In the genomic region with DNA sequence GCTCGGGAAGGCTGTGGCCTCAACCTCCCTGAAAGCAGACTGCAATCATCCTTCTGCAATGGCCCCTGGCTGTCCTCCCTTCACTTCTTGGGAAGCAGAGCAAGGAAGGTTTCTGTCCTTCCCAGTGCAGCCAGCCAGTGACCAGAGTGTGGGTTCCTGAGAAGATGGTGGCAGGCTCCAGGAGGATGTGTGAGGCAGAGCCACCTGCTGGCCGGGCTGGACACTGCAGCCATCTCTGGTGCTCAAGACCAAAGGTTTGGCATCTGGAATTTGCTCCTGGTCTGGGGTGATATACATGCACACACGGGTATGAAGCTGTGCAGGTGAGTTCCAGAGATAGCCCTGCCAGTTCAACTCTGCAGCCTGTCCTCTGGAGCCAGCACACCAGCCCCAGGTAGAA, we compare ENCODE assay signal across 9 mouse cellular contexts.
A peak's percentile ranks its signal among the peaks of the same experiment; 100 is the strongest.
DNase-seq lines count a peak whose midpoint lies in the region; ATAC-seq and TF ChIP-seq lines count a peak whose summit lies in the region.
"Had no signal": no experiment of that assay in that cellular context is flagged by ENCODE, and none has a peak within 500 bp of the region (broad histone marks: within the 10 kb centered on the region; RNA-seq: fewer than 3 reads in every experiment).

No protein-coding gene starts in this region.

- intact Hi-C loops in heart, postnatal 25 days (cut with DNase I) = loop anchor here (5.0 to 10.0 kb wide), 4 partner anchors 398 to 1926 kb away; no protein-coding TSS in a partner anchor

- peak; percentile 91 for TF ChIP-seq CTCF in E14TG2a.4 (conservative IDR thresholded peaks at IDR 0.05; ENCODE audit: low read length)
- peak; percentile 49; the same call in 1 of the 2 replicates for TF ChIP-seq CTCF in bone marrow macrophage, adult 2 months (IDR thresholded peaks at IDR 0.05; ENCODE audit: low read depth, low read length)
- TF ChIP-seq CTCF in layer of hippocampus, adult 2 months (conservative IDR thresholded peaks at IDR 0.05) = peak; percentile 90
- TF ChIP-seq CTCF in lung, postnatal 0 days (IDR thresholded peaks at IDR 0.05) = peak; percentile 83

- peak; percentile 11 to 47 for DNase-seq in heart, adult 18-20 months
- no peak for DNase-seq in heart, postnatal 25 days (ENCODE audit: low spot score)
- peak; percentile 41 for DNase-seq in embryonic facial prominence, embryonic 14.5 days (ENCODE audit: low spot score)
- peak; percentile 8 to 61 for DNase-seq in layer of hippocampus, adult 2 months (ENCODE audit: low spot score in 2 of 2)
- DNase-seq in lung, postnatal 0 days (ENCODE audit: low spot score) = peak; percentile 34
- DNase-seq in urinary bladder, postnatal 14 days (ENCODE audit: low spot score) = peak; percentile 54

- 24% methylated on average over 3 of the region's 3 CpGs for WGBS in embryonic facial prominence, embryonic 14.5 days
- 27% methylated on average over 3 of the region's 3 CpGs for WGBS in lung, postnatal 0 days

- H3K36me3 ChIP-seq in E14TG2a.4 (ENCODE audit: insufficient read depth, low read length) = no peaks in the 10 kb centered on the region
- H3K36me3 ChIP-seq in embryonic facial prominence, embryonic 14.5 days (ENCODE audit: control insufficient read depth, insufficient read depth, low read length) = no peaks in the 10 kb centered on the region
- no peaks in the 10 kb centered on the region for H3K36me3 ChIP-seq in lung, postnatal 0 days (ENCODE audit: insufficient read depth, low read length)

- H3K9ac ChIP-seq in embryonic facial prominence, embryonic 14.5 days (ENCODE audit: low read depth, low read length) = no peak overlapping the region
- H3K9ac ChIP-seq in lung, postnatal 0 days (replicated peaks; ENCODE audit: low read depth) = no peak overlapping the region

- H3K9me3 ChIP-seq in E14TG2a.4 (ENCODE audit: low read length) = peaks cover 16% of the 10 kb centered on the region
- H3K9me3 ChIP-seq in embryonic facial prominence, embryonic 14.5 days (ENCODE audit: control insufficient read depth, low read length) = no peaks in the 10 kb centered on the region
- H3K9me3 ChIP-seq in lung, postnatal 0 days (ENCODE audit: low read length) = no peaks in the 10 kb centered on the region

- no peak for ATAC-seq in embryonic facial prominence, embryonic 14.5 days (ENCODE audit: low read depth)
- ATAC-seq in lung, postnatal 0 days = no peak

- H3K27ac ChIP-seq in bone marrow macrophage, adult 2 months (ENCODE audit: insufficient read depth, low read depth, low read length) = no peak overlapping the region
- no peak overlapping the region for H3K27ac ChIP-seq in embryonic facial prominence, embryonic 14.5 days (replicated peaks; ENCODE audit: low read depth, low read length)
- no peak overlapping the region for H3K27ac ChIP-seq in layer of hippocampus, adult 2 months
- no peak overlapping the region for H3K27ac ChIP-seq in lung, postnatal 0 days (ENCODE audit: low read length)
- H3K27ac ChIP-seq: macrophage had no signal

- no peaks in the 10 kb centered on the region for H3K4me1 ChIP-seq in E14TG2a.4 (replicated peaks; ENCODE audit: low read depth, low read length)
- no peaks in the 10 kb centered on the region for H3K4me1 ChIP-seq in bone marrow macrophage, adult 2 months (ENCODE audit: control insufficient read depth, insufficient read depth, low read length)
- H3K4me1 ChIP-seq in embryonic facial prominence, embryonic 14.5 days (ENCODE audit: control insufficient read depth, insufficient read depth, low read length) = no peaks in the 10 kb centered on the region
- H3K4me1 ChIP-seq in lung, postnatal 0 days (ENCODE audit: insufficient read depth, low read depth, low read length) = no peaks in the 10 kb centered on the region

- TF ChIP-seq POLR2A in bone marrow macrophage, adult 2 months (IDR thresholded peaks at IDR 0.05; ENCODE audit: borderline replicate concordance, low read depth, low read length) = no peak

- peaks cover 2% of the 10 kb centered on the region; the same call in 1 of the 2 replicates for H3K27me3 ChIP-seq in E14TG2a.4 (ENCODE audit: insufficient read depth, low read length)
- H3K27me3 ChIP-seq in embryonic facial prominence, embryonic 14.5 days (replicated peaks; ENCODE audit: control insufficient read depth, insufficient read depth, low read length) = peaks cover 3% of the 10 kb centered on the region; the same call in 1 of the 2 replicates
- no peaks in the 10 kb centered on the region for H3K27me3 ChIP-seq in lung, postnatal 0 days (replicated peaks; ENCODE audit: insufficient read depth, low read length)

- no peak for TF ChIP-seq EP300 in lung, postnatal 0 days (IDR thresholded peaks at IDR 0.05)

- H3K4me3 ChIP-seq in E14TG2a.4 (replicated peaks; ENCODE audit: low read length) = no peak overlapping the region
- no peak overlapping the region for H3K4me3 ChIP-seq in bone marrow macrophage, adult 2 months (ENCODE audit: insufficient read depth, low read length)
- no peak overlapping the region for H3K4me3 ChIP-seq in embryonic facial prominence, embryonic 14.5 days (ENCODE audit: low read depth, low read length)
- no peak overlapping the region for H3K4me3 ChIP-seq in layer of hippocampus, adult 2 months
- no peak overlapping the region for H3K4me3 ChIP-seq in lung, postnatal 0 days (ENCODE audit: low read depth, low read length)

- H3K4me2 ChIP-seq in embryonic facial prominence, embryonic 14.5 days (ENCODE audit: low read depth, low read length) = no peak overlapping the region
- no peak overlapping the region for H3K4me2 ChIP-seq in lung, postnatal 0 days (replicated peaks; ENCODE audit: low read depth, low read length)
